Mouse (Mus musculus) heart, embryonic 14.5 days (tissue): ENCODE results near the gene Allc. TPM values are rescaled to one million over a fixed set of nuclear protein-coding genes. Genes with fewer than 3 reads are reported as not detected.

Experiments
- ATAC-seq: fragments of 200-750 bp; cut with Nextera tagmentation; 2 replicates; pipeline ENCODE4 v1.8.0; 2017; ENCODE audit warnings: low read depth, moderate TSS enrichment; ENCODE audit not compliant: insufficient number of reproducible peaks, insufficient read depth, low FRiP score
- H3K27ac ChIP-seq, 2 experiments: fragments of 200-500 bp in 1 of 2; fragments of 300-500 bp in 1 of 2; sonication (generic) in 1 of 2; replicated peaks in 1 of 2; 2 replicates each; pipeline ENCODE4 v1.5.1; 2012 to 2014; ENCODE audit warnings: low read depth in 2 of 2, low read length in 2 of 2, control low read depth in 1 of 2, mild to moderate bottlenecking in 1 of 2, mixed read lengths in 1 of 2; ENCODE audit not compliant: control insufficient read depth in 1 of 2, insufficient read depth in 1 of 2
- H3K27me3 ChIP-seq: fragments of 300-500 bp; sonication (generic); 2 replicates; pipeline ENCODE4 v1.6.1; 2014; ENCODE audit warnings: mild to moderate bottlenecking, low read length, control low read depth; ENCODE audit not compliant: control insufficient read depth, insufficient read depth
- H3K36me3 ChIP-seq: fragments of 300-500 bp; sonication (generic); 2 replicates; pipeline ENCODE4 v1.6.1; 2014; ENCODE audit warnings: mild to moderate bottlenecking, control low read depth, low read length, mixed read lengths; ENCODE audit not compliant: control insufficient read depth, insufficient read depth
- H3K4me1 ChIP-seq, 2 experiments: fragments of 200-500 bp in 1 of 2; fragments of 300-500 bp in 1 of 2; sonication (generic) in 1 of 2; 2 replicates each; pipeline ENCODE4 v1.6.1; 2012 to 2014; ENCODE audit warnings: low read length in 2 of 2, control low read depth in 1 of 2, mixed read lengths in 1 of 2; ENCODE audit not compliant: control insufficient read depth in 2 of 2, insufficient read depth in 2 of 2
- H3K4me2 ChIP-seq: fragments of 300-500 bp; sonication (generic); 2 replicates; pipeline ENCODE4 v1.6.1; 2014; ENCODE audit warnings: mild to moderate bottlenecking, low read length
- H3K4me3 ChIP-seq, 2 experiments: fragments of 200-500 bp in 1 of 2; fragments of 300-500 bp in 1 of 2; sonication (generic) in 1 of 2; 2 replicates each; pipeline ENCODE4 v1.5.1; 2012 to 2014; ENCODE audit warnings: low read length in 2 of 2, mild to moderate bottlenecking in 2 of 2, control low read depth in 1 of 2, low read depth in 1 of 2, moderate library complexity in 1 of 2; ENCODE audit not compliant: control insufficient read depth in 1 of 2, insufficient read depth in 1 of 2
- H3K9ac ChIP-seq: fragments of 300-500 bp; sonication (generic); 2 replicates; pipeline ENCODE4 v1.6.1; 2014; ENCODE audit warnings: mild to moderate bottlenecking, low read length
- H3K9me3 ChIP-seq: fragments of 300-500 bp; sonication (generic); 2 replicates; pipeline ENCODE4 v1.6.1; 2016; ENCODE audit warnings: low read length, control low read depth; ENCODE audit not compliant: control insufficient read depth
- WGBS: fragments of 180-500 bp; shearing (Covaris S2); extraction: QIAGEN DNeasy Blood & Tissue Kit; methylation state at CpG from one replicate; pipeline ENCODE4 v1.1.7; 2014; 5-methylcytosine and 5-hydroxymethylcytosine counted together
- polyA plus RNA-seq: library from polyadenylated mRNA; unstranded; fragments of >200 nt; fragmentation: Nextera tagmentation; extraction: Ambion mirVana; gene quantifications from 2 replicates; pipeline ENCODE4 v1.2.1, GENCODE M21; 2014

Gene Allc
- polyA plus RNA-seq, 1 experiment from 2014 or later: not detected

- no peak overlapping the region for H3K27ac ChIP-seq
- H3K4me3 ChIP-seq: no peak overlapping the region
- ATAC-seq: no peak
- no peaks in the 10 kb centered on the region for H3K27me3 ChIP-seq
- WGBS: 39% methylated on average over 2 of the region's 2 CpGs
- no peaks in the 10 kb centered on the region for H3K36me3 ChIP-seq
- no peak overlapping the region for H3K9ac ChIP-seq
- no peaks in the 10 kb centered on the region for H3K9me3 ChIP-seq
- peaks cover 11 to 14% of the 10 kb centered on the region in 2 experiments; a peak in 3 of 4 replicates for H3K4me1 ChIP-seq
- no peak overlapping the region for H3K4me2 ChIP-seq
These were observed 16.2 kb upstream of the Allc start for GRCm38 (mm10) chr12:28598526-28598991.

- WGBS: 28% methylated on average over 3 of the region's 3 CpGs
- Histone ChIP-seq H3K9me3 (no peaks in the 10 kb centered on the region), H3K36me3 (no peaks in the 10 kb centered on the region), H3K27me3 (no peaks in the 10 kb centered on the region), H3K4me2 (no peak overlapping the region), H3K4me3 (no peak overlapping the region), H3K27ac (no peak overlapping the region), H3K4me1 (peaks cover 11 to 14% of the 10 kb centered on the region in 2 experiments; a peak in 3 of 4 replicates), H3K9ac (no peak overlapping the region)
- no peak for ATAC-seq
These were observed 15.8 kb upstream of the Allc start for GRCm38 (mm10) chr12:28598110-28598509.

GRCm38 (mm10) chr12:28597699-28598098 is 15.4 kb upstream of the Allc start:
- Histone ChIP-seq H3K4me2 (no peak overlapping the region), H3K4me1 (peaks cover 11 to 14% of the 10 kb centered on the region in 2 experiments; a peak in 3 of 4 replicates), H3K9ac (no peak overlapping the region), H3K36me3 (no peaks in the 10 kb centered on the region), H3K27me3 (no peaks in the 10 kb centered on the region), H3K27ac (no peak overlapping the region), H3K4me3 (no peak overlapping the region), H3K9me3 (no peaks in the 10 kb centered on the region)
- no peak for ATAC-seq
- WGBS: 47% methylated on average over 9 of the region's 9 CpGs

- no peak overlapping the region for H3K9ac ChIP-seq
- H3K36me3 ChIP-seq: no peaks in the 10 kb centered on the region
- H3K4me3 ChIP-seq: no peak overlapping the region
- no peaks in the 10 kb centered on the region for H3K9me3 ChIP-seq
- no peak overlapping the region for H3K4me2 ChIP-seq
- H3K27me3 ChIP-seq: no peaks in the 10 kb centered on the region
- peaks cover 11 to 14% of the 10 kb centered on the region in 2 experiments; a peak in 3 of 4 replicates for H3K4me1 ChIP-seq
- no peak overlapping the region for H3K27ac ChIP-seq
- ATAC-seq: no peak
These were observed 14.5 kb upstream of the Allc start for GRCm38 (mm10) chr12:28596851-28597250.

GRCm38 (mm10) chr12:28590428-28590827 is 8.1 kb upstream of the Allc start:
- Histone ChIP-seq H3K4me2 (no peak overlapping the region), H3K4me3 (no peak overlapping the region), H3K27ac (no peak overlapping the region), H3K9ac (no peak overlapping the region), H3K27me3 (peaks cover 18% of the 10 kb centered on the region), H3K9me3 (no peaks in the 10 kb centered on the region), H3K36me3 (no peaks in the 10 kb centered on the region), H3K4me1 (peaks cover 2 to 4% of the 10 kb centered on the region in 2 experiments; a peak in 3 of 4 replicates)
- 38% methylated on average over 13 of the region's 13 CpGs for WGBS
- no peak for ATAC-seq

GRCm38 (mm10) chr12:28589090-28589868 is 7.0 kb upstream of the Allc start:
- peak; percentile 69 for ATAC-seq
- Histone ChIP-seq H3K36me3 (no peaks in the 10 kb centered on the region), H3K9ac (peak overlapping the region; percentile 47), H3K4me3 (peak overlapping the region; percentile 46 to 47), H3K9me3 (no peaks in the 10 kb centered on the region), H3K27me3 (peaks cover 18% of the 10 kb centered on the region), H3K27ac (no peak overlapping the region), H3K4me2 (peak overlapping the region; percentile 80), H3K4me1 (peaks cover 2 to 4% of the 10 kb centered on the region in 2 experiments; a peak in 3 of 4 replicates)
- 8% methylated on average over 24 of the region's 24 CpGs for WGBS

GRCm38 (mm10) chr12:28587949-28588348 is 5.6 kb upstream of the Allc start:
- WGBS: 74% methylated on average over 6 of the region's 6 CpGs
- no peaks in the 10 kb centered on the region for H3K36me3 ChIP-seq

More at GRCm38 (mm10) chr12:28587949-28588348, 5.6 kb upstream of the Allc start:
- Histone ChIP-seq H3K9me3 (no peaks in the 10 kb centered on the region), H3K4me2 (no peak overlapping the region), H3K4me1 (peaks cover 2 to 4% of the 10 kb centered on the region in 2 experiments; a peak in 3 of 4 replicates), H3K27ac (no peak overlapping the region), H3K27me3 (peaks cover 18% of the 10 kb centered on the region), H3K4me3 (no peak overlapping the region), H3K9ac (no peak overlapping the region)
- no peak for ATAC-seq
